Mouse (Mus musculus): ENCODE measurements around the gene Tbc1d22a. TPM values are rescaled to one million over a fixed set of nuclear protein-coding genes. Genes with fewer than 3 reads are reported as not detected.

Gene Tbc1d22a
- total RNA-seq, 2 experiments from 2014 or later: 28.2 to 29.1 TPM

- no peak for DNase-seq (ENCODE audit: low spot score in 2 of 2)
Measured at GRCm38 (mm10) chr15:86487359-86487758, 273.1 kb downstream of the Tbc1d22a start.

GRCm38 (mm10) chr15:86491434-86492099 lies 277.3 kb downstream of the Tbc1d22a start:
- no peak for DNase-seq (ENCODE audit: low spot score in 2 of 2)

- DNase-seq (ENCODE audit: low spot score in 2 of 2): no peak
Measured at GRCm38 (mm10) chr15:86492636-86493035, 278.4 kb downstream of the Tbc1d22a start.

- DNase-seq (ENCODE audit: low spot score in 2 of 2): no peak
Measured at GRCm38 (mm10) chr15:86496209-86496608, 281.9 kb downstream of the Tbc1d22a start.

- no peak for DNase-seq (ENCODE audit: low spot score in 2 of 2)
Measured at GRCm38 (mm10) chr15:86496646-86497045, 282.4 kb downstream of the Tbc1d22a start.

- DNase-seq (ENCODE audit: low spot score in 2 of 2): no peak
Measured at GRCm38 (mm10) chr15:86500536-86500935, 286.3 kb downstream of the Tbc1d22a start.

GRCm38 (mm10) chr15:86503413-86503812 lies 289.2 kb downstream of the Tbc1d22a start:
- no peak for DNase-seq (ENCODE audit: low spot score in 2 of 2)

- peak in 1 of 2 experiments; percentile 6 for DNase-seq (ENCODE audit: low spot score in 2 of 2)
Measured at GRCm38 (mm10) chr15:86506666-86507065, 292.4 kb downstream of the Tbc1d22a start.

- DNase-seq (ENCODE audit: low spot score in 2 of 2): peak in 1 of 2 experiments; percentile 6
Measured at GRCm38 (mm10) chr15:86507546-86507945, 293.3 kb downstream of the Tbc1d22a start.

- peak in 1 of 2 experiments; percentile 8 for DNase-seq (ENCODE audit: low spot score in 2 of 2)
Measured at GRCm38 (mm10) chr15:86508406-86509176, 294.3 kb downstream of the Tbc1d22a start.

- no peak for DNase-seq (ENCODE audit: low spot score in 2 of 2)
Measured at GRCm38 (mm10) chr15:86509601-86510000, 295.3 kb downstream of the Tbc1d22a start.

GRCm38 (mm10) chr15:86511181-86511580 lies 296.9 kb downstream of the Tbc1d22a start:
- no peak for DNase-seq (ENCODE audit: low spot score in 2 of 2)

- DNase-seq (ENCODE audit: low spot score in 2 of 2): no peak
Measured at GRCm38 (mm10) chr15:86513336-86513735, 299.1 kb downstream of the Tbc1d22a start.

GRCm38 (mm10) chr15:86520201-86520600 lies 305.9 kb downstream of the Tbc1d22a start:
- no peak for DNase-seq (ENCODE audit: low spot score in 2 of 2)

- no peak for DNase-seq (ENCODE audit: low spot score in 2 of 2)
Measured at GRCm38 (mm10) chr15:86535356-86535755, 321.1 kb downstream of the Tbc1d22a start.

- no peak for DNase-seq (ENCODE audit: low spot score in 2 of 2)
Measured at GRCm38 (mm10) chr15:86542371-86542770, 328.1 kb downstream of the Tbc1d22a start.

- no peak for DNase-seq (ENCODE audit: low spot score in 2 of 2)
Measured at GRCm38 (mm10) chr15:86544122-86544795, 330.0 kb downstream of the Tbc1d22a start.

Other genes with a start within 250 kb of the Tbc1d22a start
- 1 to 10 TPM; 2.9 to 3.7 TPM for gene Celsr1, start 180.7 kb upstream of the Tbc1d22a start, total RNA-seq (2021)
- 10 to 100 TPM; 12.7 to 14.6 TPM for gene Gramd4, start 156.8 kb upstream of the Tbc1d22a start, total RNA-seq (2021)
- 10 to 100 TPM; 40.6 to 68.6 TPM for gene Cerk, start 28.3 kb upstream of the Tbc1d22a start, total RNA-seq (2021)

Data from adrenal gland, adult 18-20 months (tissue).